Mouse (Mus musculus): ENCODE results near the gene Dis3.
A peak's percentile ranks its signal among the peaks of the same experiment; 100 is the strongest.
"Not testable (repeated sequence)": the region's sequence is repeated elsewhere in the genome, so short reads cannot be mapped to it uniquely, and the experiment has no call there.

The Dis3 gene

GRCm38 (mm10) chr14:99060616-99061015 is 39.0 kb downstream of the Dis3 start:
- no peak for DNase-seq (ENCODE audit: low spot score)

GRCm38 (mm10) chr14:99058959-99059586 is 40.5 kb downstream of the Dis3 start:
- no peak for DNase-seq (ENCODE audit: low spot score)

- DNase-seq (ENCODE audit: low spot score), result peak; percentile 24
Observed at GRCm38 (mm10) chr14:99046782-99047181, 52.8 kb downstream of the Dis3 start.

GRCm38 (mm10) chr14:99046031-99046781 is 53.4 kb downstream of the Dis3 start, which contains the start of the genes Mzt1 and Bora:
Mzt1 (minus strand) TSS chr14:99046134.
Bora (plus strand) TSS chr14:99046222.
- DNase-seq (ENCODE audit: low spot score), result peak; percentile 97

GRCm38 (mm10) chr14:99045378-99046030 is 54.1 kb downstream of the Dis3 start:
- DNase-seq (ENCODE audit: low spot score), result peak; percentile 35

GRCm38 (mm10) chr14:99044718-99045117 is 54.9 kb downstream of the Dis3 start:
- no peak for DNase-seq (ENCODE audit: low spot score)

GRCm38 (mm10) chr14:99044096-99044495 is 55.5 kb downstream of the Dis3 start:
- DNase-seq (ENCODE audit: low spot score), result no peak

GRCm38 (mm10) chr14:99043499-99043898 is 56.1 kb downstream of the Dis3 start:
- no peak for DNase-seq (ENCODE audit: low spot score)

- DNase-seq (ENCODE audit: low spot score), result no peak
Observed at GRCm38 (mm10) chr14:99041416-99041815, 58.2 kb downstream of the Dis3 start.

GRCm38 (mm10) chr14:99039308-99039707 is 60.3 kb downstream of the Dis3 start:
- DNase-seq (ENCODE audit: low spot score), result not testable (repeated sequence)

GRCm38 (mm10) chr14:99037703-99038102 is 61.9 kb downstream of the Dis3 start:
- DNase-seq (ENCODE audit: low spot score), result no peak

GRCm38 (mm10) chr14:99036039-99036438 is 63.5 kb downstream of the Dis3 start:
- DNase-seq (ENCODE audit: low spot score), result no peak

GRCm38 (mm10) chr14:99034851-99035250 is 64.7 kb downstream of the Dis3 start:
- DNase-seq (ENCODE audit: low spot score), result not testable (repeated sequence)

GRCm38 (mm10) chr14:99032596-99032995 is 67.0 kb downstream of the Dis3 start:
- DNase-seq (ENCODE audit: low spot score), result no peak

GRCm38 (mm10) chr14:99031337-99031873 is 68.2 kb downstream of the Dis3 start:
- DNase-seq (ENCODE audit: low spot score), result no peak

- DNase-seq (ENCODE audit: low spot score), result no peak
Observed at GRCm38 (mm10) chr14:99029987-99030386, 69.6 kb downstream of the Dis3 start.

Data from embryo, embryonic 10 days (tissue).